Mouse (Mus musculus): Measurements from ENCODE around the gene Lss.

The Lss gene

GRCm38 (mm10) chr10:76569996-76570685 is 38.8 kb downstream of the Lss start:
- DNase-seq, result no peak

GRCm38 (mm10) chr10:76571070-76571469 is 39.7 kb downstream of the Lss start:
- DNase-seq, result no peak

- DNase-seq, result no peak
Observed at GRCm38 (mm10) chr10:76572151-76572550, 40.8 kb downstream of the Lss start.

- no peak for DNase-seq
Observed at GRCm38 (mm10) chr10:76575374-76575773, 44.0 kb downstream of the Lss start, which contains the start of gene Ftcd. Gene Ftcd, plus strand, starts transcription at chr10:76575648.

- DNase-seq, result no peak
Observed at GRCm38 (mm10) chr10:76576920-76577319, 45.5 kb downstream of the Lss start.

- no peak for DNase-seq
Observed at GRCm38 (mm10) chr10:76584138-76584537, 52.8 kb downstream of the Lss start.

- DNase-seq, result no peak
Observed at GRCm38 (mm10) chr10:76586190-76586589, 54.8 kb downstream of the Lss start.

- no peak for DNase-seq
Observed at GRCm38 (mm10) chr10:76590197-76590596, 58.8 kb downstream of the Lss start.

- DNase-seq, result no peak
Observed at GRCm38 (mm10) chr10:76596338-76596737, 65.0 kb downstream of the Lss start.

- DNase-seq, result peak; percentile 3
Observed at GRCm38 (mm10) chr10:76602690-76603089, 71.3 kb downstream of the Lss start.

Data from lung, postnatal 36 days (tissue).